Mouse (Mus musculus) common myeloid progenitor, adult 5-6 weeks (primary cell): ENCODE measurements around the gene Nhp2. TPM values are rescaled to one million over a fixed set of nuclear protein-coding genes. Genes with fewer than 3 reads are reported as not detected.
"Not testable (repeated sequence)": the region's sequence is repeated elsewhere in the genome, so short reads cannot be mapped to it uniquely, and the experiment has no call there.

Experiments used
- ATAC-seq: replicated peaks from 2 replicates; pipeline ENCODE4 v1.8.0; 2016; ENCODE audit warnings: low read depth, mild to moderate bottlenecking, moderate TSS enrichment, inconsistent platforms; ENCODE audit not compliant: poor library complexity, severe bottlenecking
- total RNA-seq: library from RNA; stranded (forward); fragments of 200-1000, 187-1606 nt; gene quantifications from 2 replicates; pipeline ENCODE4 v1.2.3, GENCODE M21; 2017

Gene Nhp2
- total RNA-seq, 1 experiment from 2014 or later: 170 TPM

DNA sequence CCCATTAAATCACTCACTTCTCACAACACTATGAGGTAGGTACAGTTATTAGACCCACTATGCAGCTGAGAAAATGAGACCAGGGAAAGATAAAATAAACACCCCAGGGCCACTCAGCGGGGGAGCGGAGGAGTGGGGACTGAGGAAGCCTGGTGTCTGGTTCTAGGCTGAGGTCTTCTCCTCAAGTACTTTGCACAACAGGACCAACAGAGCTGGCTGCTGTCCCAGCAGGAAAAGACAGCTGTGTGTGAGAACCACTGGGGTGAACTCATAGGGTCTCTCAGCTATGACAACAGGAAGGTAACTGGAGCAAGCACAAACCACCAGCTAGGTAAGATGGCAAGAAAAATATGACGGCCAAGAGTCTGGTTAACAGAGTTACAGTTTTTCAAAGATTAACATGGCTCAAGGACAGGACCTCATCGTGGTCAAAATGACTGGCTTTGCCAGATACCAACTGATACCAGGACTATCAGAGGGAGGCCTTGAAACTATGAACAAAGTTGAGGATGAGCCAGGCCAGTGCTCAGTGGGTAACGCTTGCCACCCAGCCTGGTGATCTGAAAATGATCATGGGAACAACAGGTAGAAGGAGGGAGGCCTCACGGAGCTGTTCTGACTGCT, 12.7 kb downstream of the Nhp2 start:
- peak; percentile 21; the same call in 1 of the 2 replicates for ATAC-seq

DNA sequence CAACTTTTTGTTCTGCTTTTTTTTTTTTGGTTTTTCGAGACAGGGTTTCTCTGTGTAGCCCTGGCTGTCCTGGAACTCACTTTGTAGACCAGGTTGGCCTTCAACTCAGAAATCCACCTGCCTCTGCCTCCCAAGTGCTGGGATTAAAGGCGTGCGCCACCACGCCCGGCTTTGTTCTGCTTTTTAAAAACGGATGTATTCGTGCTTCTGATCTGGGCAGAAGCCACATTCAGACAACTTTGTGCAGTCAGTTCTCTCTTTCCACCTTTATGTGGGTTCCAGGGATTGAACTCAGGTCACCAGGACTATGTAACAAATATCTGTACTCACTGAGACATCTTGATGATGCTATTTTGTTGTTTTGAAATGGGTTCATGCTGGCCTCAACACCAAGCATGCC, 13.7 kb downstream of the Nhp2 start:
- ATAC-seq: not testable (repeated sequence)

DNA sequence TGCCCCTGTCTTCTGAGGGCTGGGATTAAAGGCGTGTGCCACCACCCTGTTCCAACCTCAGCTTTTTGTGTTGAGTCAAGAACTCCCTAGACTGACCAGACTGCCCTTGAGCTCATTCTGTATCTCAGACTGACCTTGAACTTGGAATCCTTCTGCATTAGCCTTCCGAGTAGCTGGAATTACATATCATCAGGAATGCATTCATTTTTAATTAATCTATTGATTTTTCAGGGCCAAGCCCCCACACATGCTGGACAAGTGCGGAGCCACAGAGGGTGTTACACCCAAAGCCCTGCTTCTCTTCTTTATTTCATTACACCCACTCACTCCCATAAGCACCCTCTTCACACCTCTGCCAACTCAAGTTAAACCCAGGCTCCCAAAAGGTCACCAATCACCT, 14.2 kb downstream of the Nhp2 start:
- ATAC-seq: no peak

DNA sequence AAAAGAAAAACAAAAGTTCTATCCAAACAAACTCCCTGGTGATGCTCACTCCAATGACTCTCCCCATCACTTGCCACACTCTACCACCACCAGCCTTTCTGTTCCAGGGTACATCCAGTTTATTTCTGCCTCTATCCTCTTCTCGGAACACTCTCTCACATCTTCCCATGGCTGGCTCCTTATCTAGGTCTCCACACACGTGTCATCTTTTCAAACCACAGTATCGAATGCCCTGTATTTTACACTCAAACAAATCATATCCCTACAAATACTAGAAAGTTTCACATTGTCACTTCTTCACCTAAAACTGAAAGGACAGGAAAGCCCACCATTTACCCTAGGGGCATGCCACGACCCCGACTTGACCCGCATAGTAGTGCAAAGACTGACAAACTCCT, 15.6 kb downstream of the Nhp2 start:
- ATAC-seq: no peak

DNA sequence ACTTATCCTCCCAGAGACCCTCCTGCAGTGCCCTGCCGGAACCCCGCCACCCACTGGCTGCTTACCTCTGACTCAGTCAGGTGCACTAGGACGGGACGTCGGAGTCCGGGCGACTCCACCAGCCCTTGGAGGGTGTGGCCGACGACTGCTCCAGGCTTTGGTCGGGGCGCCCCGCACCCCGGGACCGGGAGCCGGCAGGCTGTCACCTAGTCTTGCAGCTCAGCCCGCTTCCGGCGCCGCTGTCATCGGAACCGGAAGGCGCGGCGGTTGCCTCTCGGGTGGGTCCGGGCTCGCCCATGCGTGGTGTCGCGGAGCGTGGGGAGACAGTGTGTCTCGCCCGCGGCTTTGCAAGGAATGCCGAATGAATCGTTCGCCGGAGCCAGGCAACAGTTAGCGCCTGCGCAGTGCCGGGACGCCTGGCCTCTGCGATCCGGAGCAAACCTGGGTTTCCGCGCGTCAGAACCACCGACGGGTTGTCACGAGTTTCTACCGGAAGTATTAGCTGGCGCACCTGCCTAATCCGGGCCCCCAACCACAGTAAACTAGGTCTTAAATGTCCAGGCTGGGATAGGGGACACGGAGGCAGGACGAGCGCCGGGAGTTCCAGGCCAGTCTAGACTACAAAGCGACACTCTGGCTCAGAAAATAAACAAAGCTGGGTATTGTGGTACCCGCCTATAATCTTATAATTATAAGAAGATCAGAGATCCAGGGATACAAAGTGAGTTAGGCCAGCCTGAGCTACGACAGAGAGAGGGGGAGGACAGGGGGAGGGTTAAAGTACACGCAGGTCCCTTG, 16.2 kb downstream of the Nhp2 start, which contains the start of gene Rmnd5b:
Gene Rmnd5b (minus strand): TSS at position 372 of the 798 bp plus-strand sequence.
- peak; percentile 37 for ATAC-seq

DNA sequence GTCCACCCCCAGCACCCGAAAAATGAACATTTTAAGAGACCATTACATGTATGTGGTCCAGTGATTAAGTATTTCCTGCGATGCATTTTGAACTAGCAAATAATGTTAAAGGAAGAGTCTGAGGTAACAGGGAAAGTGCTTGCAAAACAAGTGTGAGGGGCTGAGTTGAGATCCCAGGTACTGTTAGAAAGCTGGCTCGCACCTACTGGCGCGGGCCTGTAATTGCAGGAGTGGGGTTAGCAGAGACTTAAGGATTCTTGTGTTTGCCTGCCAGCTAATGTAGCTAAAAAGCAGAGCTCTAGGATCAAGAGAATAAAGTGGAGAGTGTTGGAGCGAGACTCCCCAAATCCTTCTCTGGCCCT, 16.8 kb downstream of the Nhp2 start:
- peak; percentile 31; the same call in 1 of the 2 replicates for ATAC-seq

DNA sequence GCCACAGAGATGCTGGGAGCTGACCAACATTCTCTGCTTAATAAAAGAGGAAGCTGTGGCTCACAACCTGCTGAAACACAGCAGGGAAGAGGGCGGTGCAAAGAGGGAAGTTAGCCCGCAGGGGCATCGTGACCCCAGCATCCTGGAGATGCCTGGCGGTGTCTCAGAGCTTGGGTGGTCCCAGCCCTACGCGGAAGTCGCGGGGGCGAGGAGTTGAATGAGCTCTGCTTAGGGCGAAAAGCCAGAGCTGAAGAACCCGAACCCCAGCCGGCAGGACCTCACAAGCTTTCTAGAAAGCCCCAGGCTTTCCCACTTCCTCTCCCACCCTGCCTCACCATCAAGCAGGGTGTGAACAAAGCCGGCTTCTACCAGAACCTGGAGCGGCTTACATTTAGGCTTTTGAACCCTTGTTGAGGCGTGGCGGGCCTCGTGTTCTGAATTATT, 18.5 kb downstream of the Nhp2 start:
- ATAC-seq: peak; percentile 82

DNA sequence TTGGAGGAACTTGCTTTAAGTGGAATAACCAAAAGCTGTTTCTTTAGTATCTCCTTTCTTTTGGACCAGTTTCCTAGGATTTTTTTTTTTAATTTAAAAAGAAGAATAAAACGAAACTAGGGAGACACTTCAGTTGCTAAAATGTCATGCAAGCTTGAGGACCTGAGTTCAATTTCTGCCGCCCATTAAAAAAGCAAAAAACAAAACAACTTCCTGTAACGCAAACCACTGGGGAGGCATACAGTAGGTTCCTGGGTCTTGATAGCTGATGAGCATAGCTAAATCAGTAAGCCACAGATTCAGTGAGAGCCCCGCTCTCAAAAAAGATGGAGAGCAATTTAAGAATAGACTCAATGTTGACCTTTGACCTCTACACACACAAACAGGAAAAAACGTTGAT, 19.0 kb downstream of the Nhp2 start:
- ATAC-seq: no peak

DNA sequence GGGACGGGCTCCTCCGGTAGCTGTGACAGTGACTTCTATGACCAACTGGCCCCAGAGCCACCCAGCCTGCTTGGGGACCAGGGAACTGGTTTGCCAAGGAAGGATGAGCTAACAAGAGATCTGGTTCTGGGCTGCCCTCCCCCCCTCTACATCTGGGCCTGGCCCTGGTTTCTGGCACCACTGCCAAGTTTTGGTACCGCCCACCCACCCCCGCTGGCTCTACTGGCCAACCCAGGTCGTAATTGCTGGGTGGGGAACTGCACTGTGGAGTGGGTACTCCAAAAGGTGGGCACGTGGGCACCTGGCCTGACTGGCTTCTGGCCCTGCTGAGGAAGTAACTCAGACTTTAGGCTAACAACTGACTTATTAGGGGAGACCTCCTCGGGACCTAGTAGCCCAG, 21.2 kb downstream of the Nhp2 start:
- no peak for ATAC-seq

DNA sequence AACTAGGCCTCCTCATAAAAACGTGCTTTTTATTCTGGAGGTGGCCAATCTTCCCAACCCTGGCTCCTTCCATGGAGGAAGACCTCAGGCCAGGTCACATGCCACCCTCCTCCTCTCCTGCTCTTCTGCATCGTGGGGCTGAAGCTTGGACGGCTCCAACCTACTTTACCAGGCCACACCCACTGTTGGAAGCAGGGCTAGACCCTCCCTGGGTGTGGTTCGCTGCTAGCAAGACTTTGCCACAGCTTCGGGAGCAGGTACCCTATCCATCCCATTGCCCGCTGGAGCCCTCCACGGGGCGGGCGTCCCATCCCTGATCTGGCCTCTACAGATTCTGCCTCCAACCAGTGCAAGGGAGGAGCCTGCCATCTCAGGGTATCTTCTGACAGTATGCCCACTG, 23.7 kb downstream of the Nhp2 start:
- ATAC-seq: no peak

DNA sequence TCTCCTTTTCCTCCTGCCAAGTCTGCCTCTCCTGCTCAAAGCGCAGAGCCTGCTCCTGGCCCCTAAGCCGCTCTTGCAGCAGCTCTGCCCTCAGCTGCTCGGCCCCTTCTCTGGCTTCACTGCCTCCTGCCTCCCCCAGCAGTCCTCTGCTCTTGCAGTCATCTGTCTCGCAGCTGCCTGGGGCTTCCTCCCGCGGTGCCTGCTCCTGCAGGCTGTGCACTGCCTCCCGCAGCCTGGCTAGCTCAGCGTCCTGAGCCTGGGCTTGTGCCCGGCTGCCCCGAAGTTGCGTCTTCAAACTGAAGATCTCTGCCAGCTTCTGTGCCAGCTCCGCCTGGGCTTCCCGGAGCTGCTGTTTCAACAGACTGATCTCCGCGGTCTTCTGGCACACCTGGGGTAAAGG, 24.2 kb downstream of the Nhp2 start:
- peak; percentile 42 for ATAC-seq

DNA sequence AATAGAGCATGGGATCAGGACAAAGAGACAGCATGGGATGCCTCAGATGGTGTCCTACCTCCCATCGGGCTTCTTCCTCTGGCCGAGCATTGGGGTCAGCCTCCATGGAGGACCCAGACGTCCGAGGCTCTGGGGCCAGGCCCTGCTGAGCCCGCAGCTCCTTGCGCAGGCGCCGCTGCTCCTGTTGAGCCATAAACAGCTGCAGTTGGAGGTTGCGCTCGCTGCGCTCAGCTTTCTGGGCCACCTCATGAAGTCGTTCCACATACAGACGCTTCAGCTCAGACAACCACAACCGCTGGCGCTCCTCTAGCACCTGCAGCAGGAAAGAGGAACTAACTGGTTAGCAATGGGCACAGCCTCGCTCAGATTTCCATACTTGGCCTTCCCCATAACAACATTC, 24.7 kb downstream of the Nhp2 start:
- ATAC-seq: peak; percentile 84

DNA sequence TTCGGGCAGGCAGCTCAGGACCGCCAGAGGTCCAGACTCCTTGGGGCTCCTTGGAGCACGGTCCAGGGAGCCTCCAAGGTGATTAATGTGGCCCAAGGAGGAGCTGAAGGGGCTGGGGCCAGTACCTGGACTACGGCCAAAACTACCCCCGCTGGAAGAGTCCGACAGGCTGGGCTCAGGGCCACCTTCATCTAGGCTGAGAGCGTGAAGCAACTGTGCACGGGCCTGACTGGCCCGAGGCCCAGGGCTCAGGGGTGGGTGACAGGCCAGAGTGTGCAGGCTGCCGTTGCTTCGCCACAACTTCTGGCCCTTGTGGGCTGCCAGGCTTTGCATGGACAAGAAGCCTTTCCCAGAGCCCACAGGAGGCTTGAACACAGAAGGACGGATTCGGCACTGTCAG, 25.8 kb downstream of the Nhp2 start:
- ATAC-seq: no peak

DNA sequence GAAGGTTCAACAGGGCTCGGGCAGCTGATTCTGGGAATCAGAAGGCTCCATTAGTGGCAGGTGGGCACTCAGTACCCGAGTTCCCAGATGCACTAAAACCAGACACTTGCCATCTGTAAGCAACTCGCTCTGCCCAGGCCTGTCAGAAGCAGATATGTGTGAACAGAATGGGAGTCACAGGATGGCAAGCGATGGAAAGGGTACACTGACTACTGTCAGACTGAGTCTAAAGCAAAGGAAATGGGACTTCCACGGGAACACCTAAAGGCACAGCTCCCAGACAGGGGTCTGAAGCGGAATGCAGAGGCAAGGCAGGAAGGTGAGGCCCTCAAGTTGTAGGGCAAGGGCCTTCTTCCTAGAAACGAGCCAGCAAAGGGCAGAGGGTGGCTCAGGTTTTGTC, 26.7 kb downstream of the Nhp2 start:
- no peak for ATAC-seq

DNA sequence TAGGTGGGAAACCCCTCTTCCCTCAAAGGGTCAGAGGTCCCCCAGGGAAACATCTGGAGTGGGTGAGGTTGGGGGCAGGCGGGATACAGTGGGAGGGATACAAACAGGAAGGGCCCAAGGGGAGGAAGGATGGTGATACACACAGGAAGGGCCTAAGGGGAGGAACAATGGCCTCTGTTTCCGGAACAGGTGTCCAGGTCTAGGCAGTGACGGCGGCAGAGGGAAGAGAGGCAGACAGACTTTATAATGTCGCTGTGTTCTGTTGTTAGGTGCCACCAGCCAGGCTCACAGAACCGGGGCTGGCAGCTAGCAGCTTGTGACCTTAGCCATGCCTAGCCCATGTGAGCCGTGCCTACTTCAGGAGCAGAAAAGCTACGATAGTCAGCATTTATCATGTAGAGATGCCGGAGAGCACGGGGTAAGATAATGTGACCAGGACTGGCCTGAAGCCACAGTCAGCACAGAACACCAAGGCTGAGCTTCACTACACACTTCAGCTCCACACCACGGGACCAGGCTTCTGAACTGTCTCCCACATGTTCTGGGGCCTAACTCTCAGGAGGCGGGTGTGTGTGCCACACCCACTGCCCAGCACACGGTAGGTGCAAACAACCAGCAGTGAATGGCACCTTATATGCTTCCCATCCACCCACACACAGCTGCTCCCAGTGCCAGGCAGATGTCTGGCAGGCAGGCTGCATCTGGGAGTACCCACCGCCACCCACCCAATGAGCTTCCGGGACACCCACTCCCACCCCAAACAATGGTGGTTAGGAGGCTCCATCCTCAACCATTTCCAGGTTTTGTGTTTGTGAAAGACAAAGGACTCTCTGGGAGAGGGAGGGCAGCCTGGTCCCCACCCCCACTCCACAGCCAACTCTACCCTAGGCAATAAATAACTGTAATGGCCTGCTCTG, 27.5 kb downstream of the Nhp2 start:
- ATAC-seq: no peak

DNA sequence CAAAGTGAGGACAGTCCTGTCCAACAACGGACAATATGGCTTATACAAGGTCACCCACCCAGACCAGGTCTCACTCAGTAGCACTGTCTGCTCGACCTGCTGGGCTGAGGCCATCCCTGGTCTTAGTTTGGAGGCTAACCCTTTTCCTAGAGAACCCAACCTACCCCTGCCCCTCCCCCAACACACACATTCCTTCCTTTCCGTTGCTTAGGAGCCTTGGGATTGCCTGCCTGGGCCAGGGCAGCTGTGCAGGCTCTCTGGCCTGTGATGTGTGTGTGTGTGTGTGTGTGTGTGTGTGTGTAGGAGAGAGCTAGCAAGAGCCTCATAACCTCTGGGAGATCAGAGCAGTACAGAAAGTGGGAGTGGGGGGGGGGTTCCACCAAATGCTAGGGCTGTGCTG, 29.0 kb downstream of the Nhp2 start:
- ATAC-seq: no peak

DNA sequence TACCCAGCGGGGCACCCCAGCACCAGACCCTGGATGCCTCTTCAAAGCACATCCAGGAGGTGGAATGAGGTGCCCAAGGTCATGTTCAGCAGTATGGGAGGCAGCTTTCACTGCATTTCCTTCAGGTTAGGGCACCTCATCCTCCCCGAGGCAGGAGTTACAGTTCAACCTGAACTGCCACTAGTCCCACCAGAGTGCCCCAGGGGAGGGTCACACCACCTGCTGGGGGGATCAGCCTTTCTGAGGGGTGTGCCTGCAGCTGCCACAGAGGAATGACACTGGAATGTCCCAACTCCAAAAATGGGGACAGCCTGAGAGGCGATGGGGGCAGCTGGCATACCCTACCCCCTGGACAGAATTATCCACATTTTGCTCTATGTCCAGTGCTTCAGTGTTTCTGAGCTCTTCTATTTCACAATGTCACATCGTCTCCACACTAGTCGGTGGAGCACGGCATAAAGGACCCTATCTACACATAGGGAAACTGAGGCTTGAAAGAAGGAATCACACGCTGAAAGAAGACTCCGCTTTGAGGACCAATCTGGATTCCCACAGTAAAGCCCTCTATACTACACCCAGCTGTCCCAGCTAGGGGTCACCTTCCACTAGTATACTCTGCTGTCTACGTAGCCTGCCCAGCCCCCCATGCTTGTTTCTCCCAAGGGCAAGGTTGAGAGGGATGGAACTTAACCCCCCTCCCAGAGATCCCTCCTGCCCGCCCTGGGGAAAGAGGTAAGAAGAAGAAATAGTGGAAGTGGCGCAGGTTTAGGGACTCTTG, 29.8 kb downstream of the Nhp2 start:
- no peak for ATAC-seq

DNA sequence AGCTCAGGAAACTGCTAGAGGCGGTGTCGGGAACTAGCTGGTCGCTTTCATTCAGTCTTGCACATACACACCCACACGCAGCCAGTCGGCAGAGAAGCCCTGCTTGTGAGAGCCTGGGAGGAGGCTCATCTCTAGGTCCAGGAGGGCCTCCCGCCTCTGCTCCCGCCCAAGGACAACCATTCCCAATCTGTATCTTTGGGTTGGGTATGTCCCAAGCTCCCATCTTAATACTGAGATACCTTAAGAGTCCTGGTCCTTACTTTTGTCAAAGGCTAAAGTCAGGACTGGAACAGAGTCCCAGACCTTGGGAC, 30.3 kb downstream of the Nhp2 start:
- peak; percentile 33; the same call in 1 of the 2 replicates for ATAC-seq

DNA sequence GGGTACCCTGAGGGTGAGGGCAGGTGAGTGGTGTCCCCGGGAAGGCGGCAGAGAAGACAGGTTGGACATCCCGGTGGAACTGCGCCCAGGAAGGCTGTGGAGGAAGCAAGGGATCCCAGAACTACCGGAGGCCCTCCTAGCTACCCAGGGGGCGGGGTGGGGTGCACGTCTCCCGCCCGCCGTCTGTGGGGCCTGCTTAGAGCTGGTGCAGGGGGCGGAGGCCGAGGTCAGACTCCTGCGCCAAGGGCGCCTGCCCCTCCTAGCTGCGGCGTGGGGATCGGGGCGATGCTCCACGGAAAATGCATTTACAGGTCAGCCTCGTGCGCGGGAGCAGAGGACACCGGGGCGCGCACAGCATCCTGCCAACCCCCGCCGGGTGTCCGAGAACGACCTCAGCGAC, 30.7 kb downstream of the Nhp2 start:
- 0 out of 2 replicates have a peak, but pooled peaks have one; percentile 10 for ATAC-seq
